Mouse (Mus musculus): ENCODE data around the gene Dusp3.

Dusp3 gene

GRCm38 (mm10) chr11:101974181-101974580, 12.6 kb downstream of the Dusp3 start:
- no peak for DNase-seq

- no peak for DNase-seq
Measured at GRCm38 (mm10) chr11:101973496-101973895, 13.3 kb downstream of the Dusp3 start.

GRCm38 (mm10) chr11:101972651-101973050, 14.2 kb downstream of the Dusp3 start:
- DNase-seq = no peak

GRCm38 (mm10) chr11:101972097-101972496, 14.7 kb downstream of the Dusp3 start:
- DNase-seq = no peak

GRCm38 (mm10) chr11:101971410-101971809, 15.4 kb downstream of the Dusp3 start:
- no peak for DNase-seq

GRCm38 (mm10) chr11:101969835-101970234, 17.0 kb downstream of the Dusp3 start:
- no peak for DNase-seq

- DNase-seq = peak; percentile 93 to 95
Measured at GRCm38 (mm10) chr11:101968791-101969190, 18.0 kb downstream of the Dusp3 start.

- peak in 1 of 2 experiments; percentile 42 for DNase-seq
Measured at GRCm38 (mm10) chr11:101968311-101968710, 18.5 kb downstream of the Dusp3 start.

- no peak for DNase-seq
Measured at GRCm38 (mm10) chr11:101966965-101967614, 19.7 kb downstream of the Dusp3 start, which contains the start of gene Sost. TSS of gene Sost (minus strand) at chr11:101967015.

GRCm38 (mm10) chr11:101965553-101965952, 21.3 kb downstream of the Dusp3 start:
- DNase-seq = no peak

- no peak for DNase-seq
Measured at GRCm38 (mm10) chr11:101964647-101965046, 22.2 kb downstream of the Dusp3 start.

GRCm38 (mm10) chr11:101963473-101964291, 23.1 kb downstream of the Dusp3 start:
- DNase-seq = peak; percentile 65 to 72

- DNase-seq = peak; percentile 55 to 56
Measured at GRCm38 (mm10) chr11:101963043-101963442, 23.8 kb downstream of the Dusp3 start.

GRCm38 (mm10) chr11:101957476-101957875, 29.3 kb downstream of the Dusp3 start:
- DNase-seq = peak in 1 of 2 experiments; percentile 64

GRCm38 (mm10) chr11:101953441-101953840, 33.4 kb downstream of the Dusp3 start:
- DNase-seq = no peak

- no peak for DNase-seq
Measured at GRCm38 (mm10) chr11:101952541-101953341, 34.1 kb downstream of the Dusp3 start.

- DNase-seq = peak in 1 of 2 experiments; percentile 36
Measured at GRCm38 (mm10) chr11:101950021-101950420, 36.8 kb downstream of the Dusp3 start.

GRCm38 (mm10) chr11:101946525-101946924, 40.3 kb downstream of the Dusp3 start:
- DNase-seq = peak in 1 of 2 experiments; percentile 42

- peak; percentile 97 to 98 for DNase-seq
Measured at GRCm38 (mm10) chr11:101943055-101943454, 43.8 kb downstream of the Dusp3 start.

GRCm38 (mm10) chr11:101937108-101937507, 49.7 kb downstream of the Dusp3 start:
- DNase-seq = peak; percentile 68

GRCm38 (mm10) chr11:101936421-101936820, 50.4 kb downstream of the Dusp3 start:
- no peak for DNase-seq

- no peak for DNase-seq
Measured at GRCm38 (mm10) chr11:101935743-101936142, 51.1 kb downstream of the Dusp3 start.

GRCm38 (mm10) chr11:101931978-101932377, 54.8 kb downstream of the Dusp3 start:
- no peak for DNase-seq
